8 mouse cellular contexts compared by ENCODE assay signal in genomic region chr3:68493586-68494295, GRCm38 (mm10).
A peak's percentile ranks its signal among the peaks of the same experiment; 100 is the strongest.
DNase-seq lines count a peak whose midpoint lies in the region; ATAC-seq lines count a peak whose summit lies in the region.

No protein-coding gene starts in this region.

- peak; percentile 82 for ATAC-seq in lung, embryonic 15.5 days (ENCODE audit: borderline replicate concordance, extremely low read depth, low FRiP score, low TSS enrichment)

- peak overlapping the region; percentile 91 for H3K27ac ChIP-seq in hindbrain, embryonic 10.5 days
- peak overlapping the region; percentile 99 for H3K27ac ChIP-seq in lung, embryonic 15.5 days

- no peaks in the 10 kb centered on the region for H3K36me3 ChIP-seq in hindbrain, embryonic 10.5 days
- H3K36me3 ChIP-seq in lung, embryonic 15.5 days: no peaks in the 10 kb centered on the region

- H3K27me3 ChIP-seq in hindbrain, embryonic 10.5 days (ENCODE audit: insufficient read depth, poor library complexity, severe bottlenecking): peaks cover 29% of the 10 kb centered on the region
- no peaks in the 10 kb centered on the region for H3K27me3 ChIP-seq in lung, embryonic 15.5 days

- peak overlapping the region; percentile 79 for H3K4me3 ChIP-seq in hindbrain, embryonic 10.5 days
- peak overlapping the region; percentile 93 for H3K4me3 ChIP-seq in lung, embryonic 15.5 days

- peaks cover 45% of the 10 kb centered on the region for H3K4me1 ChIP-seq in hindbrain, embryonic 10.5 days (replicated peaks)
- peaks cover 39% of the 10 kb centered on the region for H3K4me1 ChIP-seq in lung, embryonic 15.5 days

- no peaks in the 10 kb centered on the region for H3K9me3 ChIP-seq in hindbrain, embryonic 10.5 days
- no peaks in the 10 kb centered on the region for H3K9me3 ChIP-seq in lung, embryonic 15.5 days

- WGBS in hindbrain, embryonic 10.5 days: under 1% methylated on average over 70 of the region's 70 CpGs
- WGBS in lung, embryonic 15.5 days: under 1% methylated on average over 67 of the region's 70 CpGs

- DNase-seq in NIH3T3 (ENCODE audit: low read depth): peak; percentile 92
- peak; percentile 72 to 76 for DNase-seq in cerebellum, postnatal 25 days
- peak; percentile 47 to 74 for DNase-seq in frontal cortex, postnatal 10 days (ENCODE audit: low spot score in 2 of 2)
- peak; percentile 88 for DNase-seq in hindbrain, embryonic 10.5 days (ENCODE audit: low spot score)
- peak; percentile 43 for DNase-seq in layer of hippocampus, adult 9-10 months (ENCODE audit: low spot score)
- DNase-seq in ovary, postnatal 14 days (ENCODE audit: low spot score): peak; percentile 57
- DNase-seq in thymus, postnatal 4 days: peak; percentile 59

- H3K4me2 ChIP-seq in lung, embryonic 15.5 days: peak overlapping the region; percentile 88

- peak overlapping the region; percentile 91 for H3K9ac ChIP-seq in lung, embryonic 15.5 days

Comparison
In these comparisons a context has a peak if more than half of its experiments do, and no peak if none do; other contexts are left out.
1. Peak in every context shown above with its lines: DNase-seq, ATAC-seq, H3K4me3 ChIP-seq and H3K27ac ChIP-seq.